ENCODE assay signal across 8 mouse cellular contexts in the genomic region with DNA sequence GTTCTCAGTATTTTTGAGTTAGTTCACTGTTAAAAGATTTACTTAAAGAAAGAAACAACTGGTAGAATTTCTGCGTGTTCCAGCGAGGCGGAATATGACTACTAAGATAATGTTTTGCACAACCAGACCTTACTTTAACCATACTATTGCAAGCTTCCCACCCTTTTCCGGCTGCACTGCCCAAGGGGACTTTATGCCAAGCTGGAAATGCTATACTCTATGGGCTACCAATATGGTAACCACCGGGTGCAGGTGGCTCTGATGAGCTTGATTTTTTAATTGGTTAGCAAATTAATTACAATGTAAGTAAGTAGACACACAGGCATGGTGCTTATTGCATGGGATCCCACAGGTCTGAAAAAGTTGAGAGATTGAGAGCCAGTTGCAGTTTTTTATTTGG. TPM values are rescaled to one million over a fixed set of nuclear protein-coding genes. Genes with fewer than 3 reads are reported as not detected.
A peak's percentile ranks its signal among the peaks of the same experiment; 100 is the strongest.
DNase-seq lines count a peak whose midpoint lies in the region; ATAC-seq and TF ChIP-seq lines count a peak whose summit lies in the region.

No protein-coding gene starts in this region.

- H3K36me3 ChIP-seq in heart, embryonic 12.5 days, result no peaks in the 10 kb centered on the region
- H3K36me3 ChIP-seq in ES-Bruce4 (ENCODE audit: control insufficient read depth, insufficient read depth, low read length, poor library complexity, severe bottlenecking), result no peaks in the 10 kb centered on the region
- H3K36me3 ChIP-seq in hindbrain, embryonic 10.5 days, result no peaks in the 10 kb centered on the region
- H3K36me3 ChIP-seq in midbrain, embryonic 11.5 days (ENCODE audit: control insufficient read depth, insufficient read depth, low read length), result no peaks in the 10 kb centered on the region

- peak overlapping the region; percentile 93; the same call in 1 of the 2 replicates for H3K4me3 ChIP-seq in heart, embryonic 12.5 days
- H3K4me3 ChIP-seq in ES-Bruce4 (ENCODE audit: low read depth, low read length), result no peak overlapping the region
- peak overlapping the region; percentile 94 for H3K4me3 ChIP-seq in hindbrain, embryonic 10.5 days
- H3K4me3 ChIP-seq in midbrain, embryonic 11.5 days (ENCODE audit: low read depth, low read length), result peak overlapping the region; percentile 89; the same call in 1 of the 2 replicates

- ATAC-seq in heart, embryonic 12.5 days (ENCODE audit: insufficient number of reproducible peaks, low FRiP score), result no peak
- ATAC-seq in midbrain, embryonic 11.5 days (ENCODE audit: low FRiP score), result no peak

- H3K9ac ChIP-seq in heart, embryonic 12.5 days, result no peak overlapping the region
- H3K9ac ChIP-seq in ES-Bruce4 (ENCODE audit: low read depth, poor library complexity, severe bottlenecking), result peak overlapping the region; percentile 84; the same call in 1 of the 2 replicates
- H3K9ac ChIP-seq in midbrain, embryonic 11.5 days (ENCODE audit: low read length), result no peak overlapping the region; the same call in 1 of the 2 replicates

- TF ChIP-seq EP300 in ES-Bruce4 (IDR thresholded peaks at IDR 0.05; ENCODE audit: insufficient read depth, low read depth, low read length), result no peak

- TF ChIP-seq POLR2A in ES-Bruce4 (IDR thresholded peaks at IDR 0.05; ENCODE audit: insufficient read depth, low read length), result no peak

- TF ChIP-seq CTCF in ES-Bruce4 (IDR thresholded peaks at IDR 0.05; ENCODE audit: low read depth, low read length), result no peak

- H3K27ac ChIP-seq in heart, embryonic 12.5 days (ENCODE audit: poor library complexity, severe bottlenecking), result no peak overlapping the region
- H3K27ac ChIP-seq in ES-Bruce4 (ENCODE audit: insufficient read depth, low read length), result no peak overlapping the region
- 0 out of 2 replicates have a peak overlapping the region, but pooled peaks have one; percentile 99 for H3K27ac ChIP-seq in hindbrain, embryonic 10.5 days
- H3K27ac ChIP-seq in midbrain, embryonic 11.5 days (ENCODE audit: low read depth, low read length), result no peak overlapping the region

- 72% methylated on average over 5 of the region's 5 CpGs for WGBS in heart, embryonic 12.5 days
- 77% methylated on average over 5 of the region's 5 CpGs for WGBS in hindbrain, embryonic 10.5 days
- WGBS in midbrain, embryonic 11.5 days, result 82% methylated on average over 5 of the region's 5 CpGs

- DNase-seq in heart, adult 18-20 months, result no peak
- no peak for DNase-seq in hindbrain, embryonic 10.5 days (ENCODE audit: low spot score)
- DNase-seq in midbrain, embryonic 11.5 days (ENCODE audit: low spot score, missing footprints), result no peak
- DNase-seq in urinary bladder, adult 18-20 months (ENCODE audit: low spot score in 2 of 2), result no peak
- DNase-seq in layer of hippocampus, adult 8-10 months (ENCODE audit: low spot score in 2 of 2), result no peak
- no peak for DNase-seq in thymus, postnatal 10 days (ENCODE audit: low spot score in 2 of 2)

- H3K9me3 ChIP-seq in heart, embryonic 12.5 days (replicated peaks), result no peaks in the 10 kb centered on the region
- H3K9me3 ChIP-seq in ES-Bruce4 (replicated peaks; ENCODE audit: control insufficient read depth, insufficient read depth, low read length, poor library complexity, severe bottlenecking), result no peaks in the 10 kb centered on the region
- no peaks in the 10 kb centered on the region for H3K9me3 ChIP-seq in hindbrain, embryonic 10.5 days
- H3K9me3 ChIP-seq in midbrain, embryonic 11.5 days (ENCODE audit: control insufficient read depth, low read length), result no peaks in the 10 kb centered on the region

- no peaks in the 10 kb centered on the region for H3K27me3 ChIP-seq in heart, embryonic 12.5 days (replicated peaks)
- no peaks in the 10 kb centered on the region for H3K27me3 ChIP-seq in ES-Bruce4 (ENCODE audit: control insufficient read depth, insufficient read depth, low read length, poor library complexity, severe bottlenecking)
- no peaks in the 10 kb centered on the region for H3K27me3 ChIP-seq in hindbrain, embryonic 10.5 days (ENCODE audit: insufficient read depth, poor library complexity, severe bottlenecking)
- H3K27me3 ChIP-seq in midbrain, embryonic 11.5 days (ENCODE audit: control insufficient read depth, insufficient read depth, low read length), result no peaks in the 10 kb centered on the region

- H3K4me2 ChIP-seq in heart, embryonic 12.5 days, result peak overlapping the region; percentile 80
- peak overlapping the region; percentile 73; the same call in 1 of the 2 replicates for H3K4me2 ChIP-seq in midbrain, embryonic 11.5 days

- peaks cover 7% of the 10 kb centered on the region; the same call in 1 of the 2 replicates for H3K4me1 ChIP-seq in heart, embryonic 12.5 days (replicated peaks)
- H3K4me1 ChIP-seq in ES-Bruce4 (ENCODE audit: control insufficient read depth, insufficient read depth, low read length), result peaks cover 3% of the 10 kb centered on the region
- peaks cover 18% of the 10 kb centered on the region for H3K4me1 ChIP-seq in hindbrain, embryonic 10.5 days (replicated peaks)
- 0 out of 2 replicates have a peak, but pooled peaks cover 6% of the 10 kb centered on the region for H3K4me1 ChIP-seq in midbrain, embryonic 11.5 days (ENCODE audit: control insufficient read depth, insufficient read depth, low read length)

RNA-seq across cellular contexts. Expression of gene Supt3, which starts 1.2 kb away (rescaled TPM):
- 23.1 and 26.9 TPM in 2 replicates for polyA plus RNA-seq in heart, embryonic 12.5 days (2016; fragmentation: Nextera tagmentation; extraction: Ambion mirVana)
- total RNA-seq in heart, adult 18-20 months (2021), result 10 to 100 TPM; 16.4 to 18.4 TPM
- 15.9 and 17.7 TPM in 2 replicates for polyA plus RNA-seq in ES-Bruce4 (2011; ENCODE audit: insufficient read depth, insufficient read length, low read depth, missing spikeins)
- 22.3 and 23.7 TPM in 2 replicates for polyA plus RNA-seq in hindbrain, embryonic 10.5 days (2016; fragmentation: Nextera tagmentation; extraction: Ambion mirVana)
- polyA plus RNA-seq in midbrain, embryonic 11.5 days (2014; fragmentation: Nextera tagmentation; extraction: Ambion mirVana), result 27.0 and 33.6 TPM in 2 replicates
- 10 to 100 TPM; 15.4 to 17.6 (median 16.1) TPM for total RNA-seq in layer of hippocampus, adult 8-10 months (2022)

RNA-seq across cellular contexts. Expression of gene Runx2, which starts 36.5 kb away (rescaled TPM):
- 0.35 and 0.77 TPM in 2 replicates for polyA plus RNA-seq in heart, embryonic 12.5 days (2016; fragmentation: Nextera tagmentation; extraction: Ambion mirVana)
- under 1 TPM; 0.35 to 0.41 TPM for total RNA-seq in heart, adult 18-20 months (2021)
- 0.39 and 0.59 TPM in 2 replicates for polyA plus RNA-seq in ES-Bruce4 (2011; ENCODE audit: insufficient read depth, insufficient read length, low read depth, missing spikeins)
- 0.42 and 0.52 TPM in 2 replicates for polyA plus RNA-seq in hindbrain, embryonic 10.5 days (2016; fragmentation: Nextera tagmentation; extraction: Ambion mirVana)
- 0.46 and 0.81 TPM in 2 replicates for polyA plus RNA-seq in midbrain, embryonic 11.5 days (2014; fragmentation: Nextera tagmentation; extraction: Ambion mirVana)
- 10 to 100 TPM; 13.2 to 17.8 (median 14.8) TPM for total RNA-seq in layer of hippocampus, adult 8-10 months (2022)
